Mouse (Mus musculus): ENCODE data around the gene Afap1l2. TPM values are rescaled to one million over a fixed set of nuclear protein-coding genes. Genes with fewer than 3 reads are reported as not detected.

Afap1l2 gene
- 2.7 TPM in 2 replicates for polyA plus RNA-seq (2021; fragmentation: Nextera tagmentation)
- long read RNA-seq, experiment 1, transcript Afap1l2-202 (19 exons, 3,531 nt): major isoform, 14 of 23 reads
- long read RNA-seq, experiment 1, partial matches to known transcripts: 2 of 23 reads
- long read RNA-seq, experiment 1, other reads (novel, unspliced or antisense): 7 of 23 reads
- long read RNA-seq, experiment 2, partial matches to known transcripts: 1 of 3 reads
- long read RNA-seq, experiment 2, other reads (novel, unspliced or antisense): 1 of 3 reads

GRCm38 (mm10) chr19:57007781-57008710, at the start of gene Afap1l2:
Gene Afap1l2 (minus strand): TSS chr19:57008228.

DNA sequence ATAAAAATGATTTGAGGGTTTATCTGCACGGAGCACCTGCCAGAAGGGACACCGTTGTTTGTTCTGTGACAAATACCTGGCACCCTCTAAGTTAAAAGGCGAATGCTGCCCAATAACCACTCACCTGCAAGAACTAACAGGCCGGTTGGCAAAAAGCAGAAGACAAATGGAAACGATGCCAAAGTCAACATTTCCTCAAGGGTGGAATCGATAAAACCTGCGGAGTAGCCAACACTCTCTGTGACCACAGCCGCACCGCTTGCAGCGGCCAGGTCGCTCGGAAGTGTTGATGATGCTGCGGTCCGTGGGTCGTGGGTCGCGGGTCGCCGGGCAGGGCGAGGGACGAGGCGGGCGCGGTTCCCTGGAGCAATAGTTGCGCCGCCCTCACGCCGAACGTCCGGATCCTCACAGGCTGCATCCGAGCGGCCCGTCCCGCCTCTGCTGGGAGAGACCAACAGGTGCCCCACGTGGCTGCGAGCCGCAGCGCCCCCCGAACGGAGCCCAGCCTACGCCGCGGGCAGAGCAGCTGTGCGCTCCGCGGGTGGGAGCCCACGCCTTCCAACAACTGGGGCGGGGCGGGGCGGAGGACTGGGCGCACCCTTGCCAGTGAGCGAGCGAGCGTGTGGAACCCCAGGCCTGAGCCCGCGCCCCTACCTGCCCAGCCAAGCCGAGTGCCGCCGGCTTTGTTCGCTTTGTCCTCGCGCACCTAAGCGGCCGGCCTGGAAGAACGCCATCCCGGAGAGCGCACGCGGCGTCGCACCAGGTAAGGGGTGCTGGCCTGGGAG, 134.0 kb downstream of the Afap1l2 start, which contains the start of gene Vwa2:
Gene Vwa2 (plus strand): TSS at position 434 of the 785 bp plus-strand sequence.

Other genes with a start within 250 kb of the Afap1l2 start
- gene Ccdc186, start 186.0 kb downstream of the Afap1l2 start, polyA plus RNA-seq (2021; fragmentation: Nextera tagmentation): 17.9 and 18.8 TPM in 2 replicates
- gene Tdrd1, start 182.0 kb downstream of the Afap1l2 start, polyA plus RNA-seq (2021; fragmentation: Nextera tagmentation): 0.05 and 0.08 TPM in 2 replicates
- 0.03 TPM in 1 of 2 replicates, not detected in the other for gene Vwa2, start 134.0 kb downstream of the Afap1l2 start, polyA plus RNA-seq (2021; fragmentation: Nextera tagmentation)